Mouse (Mus musculus) ovary, postnatal 14 days (tissue): ENCODE data around the gene Arhgap27.

Experiments used
- DNase-seq: peaks from one replicate; pipeline ENCODE4 v3.0.0; 2022; ENCODE audit warnings: low spot score

Arhgap27 gene

GRCm38 (mm10) chr11:103356032-103356571 lies 7.4 kb downstream of the Arhgap27 start:
- no peak for DNase-seq

- no peak for DNase-seq
These were observed 8.2 kb downstream of the Arhgap27 start for GRCm38 (mm10) chr11:103355251-103355650.

- no peak for DNase-seq
These were observed 9.5 kb downstream of the Arhgap27 start for GRCm38 (mm10) chr11:103354033-103354432.

- DNase-seq, result no peak
These were observed 11.2 kb downstream of the Arhgap27 start for GRCm38 (mm10) chr11:103352239-103352814.

GRCm38 (mm10) chr11:103350711-103351315 lies 12.7 kb downstream of the Arhgap27 start:
- DNase-seq, result no peak

- DNase-seq, result no peak
These were observed 13.8 kb downstream of the Arhgap27 start for GRCm38 (mm10) chr11:103349699-103350098.

- DNase-seq, result no peak
These were observed 16.8 kb downstream of the Arhgap27 start for GRCm38 (mm10) chr11:103346657-103347056.

- no peak for DNase-seq
These were observed 17.3 kb downstream of the Arhgap27 start for GRCm38 (mm10) chr11:103346236-103346635.

- DNase-seq, result no peak
These were observed 17.9 kb downstream of the Arhgap27 start for GRCm38 (mm10) chr11:103345408-103346091.

- no peak for DNase-seq
These were observed 18.8 kb downstream of the Arhgap27 start for GRCm38 (mm10) chr11:103344494-103345332.

- DNase-seq, result no peak
These were observed 19.6 kb downstream of the Arhgap27 start for GRCm38 (mm10) chr11:103343881-103344280.

- no peak for DNase-seq
These were observed 20.4 kb downstream of the Arhgap27 start for GRCm38 (mm10) chr11:103343063-103343462.

- no peak for DNase-seq
These were observed 22.8 kb downstream of the Arhgap27 start for GRCm38 (mm10) chr11:103340677-103341076.

GRCm38 (mm10) chr11:103340130-103340529 lies 23.4 kb downstream of the Arhgap27 start:
- DNase-seq, result no peak

- no peak for DNase-seq
These were observed 23.9 kb downstream of the Arhgap27 start for GRCm38 (mm10) chr11:103339414-103340119.

- no peak for DNase-seq
These were observed 24.8 kb downstream of the Arhgap27 start for GRCm38 (mm10) chr11:103338671-103339070.

- no peak for DNase-seq
These were observed 25.4 kb downstream of the Arhgap27 start for GRCm38 (mm10) chr11:103338119-103338518.

GRCm38 (mm10) chr11:103337180-103337579 lies 26.3 kb downstream of the Arhgap27 start:
- no peak for DNase-seq

GRCm38 (mm10) chr11:103335561-103335960 lies 27.9 kb downstream of the Arhgap27 start:
- no peak for DNase-seq

- no peak for DNase-seq
These were observed 28.6 kb downstream of the Arhgap27 start for GRCm38 (mm10) chr11:103334925-103335324.

- no peak for DNase-seq
These were observed 29.6 kb downstream of the Arhgap27 start for GRCm38 (mm10) chr11:103333719-103334398.
